In genomic region chr6:103322442-103322841, GRCm38 (mm10) we compare ENCODE assay signal across 34 mouse cellular contexts.
"Had no signal": no experiment of that assay in that cellular context is flagged by ENCODE, and none has a peak within 500 bp of the region (broad histone marks: within the 10 kb centered on the region; RNA-seq: fewer than 3 reads in every experiment).

No protein-coding gene starts in this region.

- H3K27ac ChIP-seq: heart, embryonic 13.5 days; heart, embryonic 15.5 days; hindbrain, embryonic 10.5 days; hindbrain, embryonic 12.5 days; hindbrain, embryonic 13.5 days; hindbrain, embryonic 14.5 days; hindbrain, embryonic 15.5 days; hindbrain, postnatal 0 days; intestine, embryonic 15.5 days; kidney, embryonic 15.5 days; kidney, postnatal 0 days; layer of hippocampus, adult 2 months; left cerebral cortex, adult 2 months had no signal

- ATAC-seq: hindbrain, embryonic 16.5 days; hindbrain, postnatal 0 days; inflammation-experienced regulatory T-cells, adult 6 months; intestine, embryonic 15.5 days; intestine, embryonic 16.5 days; intestine, postnatal 0 days had no signal

- DNase-seq: heart, postnatal 10 days; heart, postnatal 14 days; heart, postnatal 36 days; heart, postnatal 4 days; kidney, adult 11 months; kidney, adult 18-20 months; kidney, adult 2 months; kidney, adult 8-10 months; kidney, adult 9 months; kidney, postnatal 10 days; kidney, postnatal 14 days; kidney, postnatal 25 days; kidney, postnatal 36 days; kidney, postnatal 4 days; layer of hippocampus, adult 9-11 months; layer of hippocampus, postnatal 36 days had no signal

- H3K4me3 ChIP-seq: heart, embryonic 12.5 days; heart, embryonic 13.5 days; heart, embryonic 15.5 days; hindbrain, embryonic 10.5 days; hindbrain, embryonic 12.5 days; hindbrain, embryonic 13.5 days; hindbrain, embryonic 15.5 days; intestine, embryonic 15.5 days; kidney, embryonic 15.5 days; layer of hippocampus, adult 2 months; left cerebral cortex, adult 2 months had no signal
